15 mouse cellular contexts compared by ENCODE assay signal in genomic region chr16:74234393-74235059, GRCm38 (mm10).
DNase-seq lines count a peak whose midpoint lies in the region; ATAC-seq and TF ChIP-seq lines count a peak whose summit lies in the region.
"Had no signal": no experiment of that assay in that cellular context is flagged by ENCODE, and none has a peak within 500 bp of the region (broad histone marks: within the 10 kb centered on the region; RNA-seq: fewer than 3 reads in every experiment).

No protein-coding gene starts in this region.

- H3K27ac ChIP-seq in hindbrain, embryonic 11.5 days (ENCODE audit: low read depth, low read length), result no peak overlapping the region
- no peak overlapping the region for H3K27ac ChIP-seq in hindbrain, embryonic 10.5 days
- H3K27ac ChIP-seq in forebrain, embryonic 15.5 days (replicated peaks), result peak overlapping the region; percentile 70
- 0 out of 2 replicates have a peak overlapping the region, but pooled peaks have one; percentile 8 for H3K27ac ChIP-seq in hindbrain, postnatal 0 days
- 0 out of 2 replicates have a peak overlapping the region, but pooled peaks have one; percentile 3 for H3K27ac ChIP-seq in neural tube, embryonic 15.5 days (replicated peaks)
- H3K27ac ChIP-seq in limb, embryonic 10.5 days, result no peak overlapping the region
- H3K27ac ChIP-seq in kidney, embryonic 15.5 days, result no peak overlapping the region
- H3K27ac ChIP-seq: embryonic facial prominence, embryonic 12.5 days; heart, embryonic 15.5 days had no signal

- no peaks in the 10 kb centered on the region for H3K27me3 ChIP-seq in hindbrain, embryonic 11.5 days (ENCODE audit: control insufficient read depth, insufficient read depth, low read length)
- H3K27me3 ChIP-seq in hindbrain, embryonic 10.5 days (ENCODE audit: insufficient read depth, poor library complexity, severe bottlenecking), result no peaks in the 10 kb centered on the region
- no peaks in the 10 kb centered on the region for H3K27me3 ChIP-seq in forebrain, embryonic 15.5 days
- H3K27me3 ChIP-seq in hindbrain, postnatal 0 days (ENCODE audit: insufficient read depth, low read length), result no peaks in the 10 kb centered on the region
- H3K27me3 ChIP-seq in neural tube, embryonic 15.5 days (replicated peaks), result no peaks in the 10 kb centered on the region
- no peaks in the 10 kb centered on the region for H3K27me3 ChIP-seq in limb, embryonic 10.5 days (ENCODE audit: low read depth, poor library complexity, severe bottlenecking)
- no peaks in the 10 kb centered on the region for H3K27me3 ChIP-seq in kidney, embryonic 15.5 days
- H3K27me3 ChIP-seq: embryonic facial prominence, embryonic 12.5 days; heart, embryonic 15.5 days had no signal

- H3K36me3 ChIP-seq in hindbrain, embryonic 11.5 days (ENCODE audit: control insufficient read depth, insufficient read depth, low read length), result no peaks in the 10 kb centered on the region
- no peaks in the 10 kb centered on the region for H3K36me3 ChIP-seq in hindbrain, embryonic 10.5 days
- H3K36me3 ChIP-seq in forebrain, embryonic 15.5 days, result no peaks in the 10 kb centered on the region
- H3K36me3 ChIP-seq in hindbrain, postnatal 0 days (ENCODE audit: insufficient read depth, low read length), result no peaks in the 10 kb centered on the region
- H3K36me3 ChIP-seq in neural tube, embryonic 15.5 days, result no peaks in the 10 kb centered on the region
- 0 out of 2 replicates have a peak, but pooled peaks cover 2% of the 10 kb centered on the region for H3K36me3 ChIP-seq in limb, embryonic 10.5 days
- no peaks in the 10 kb centered on the region for H3K36me3 ChIP-seq in kidney, embryonic 15.5 days
- H3K36me3 ChIP-seq: embryonic facial prominence, embryonic 12.5 days; heart, embryonic 15.5 days had no signal

- no peaks in the 10 kb centered on the region for H3K9me3 ChIP-seq in hindbrain, embryonic 11.5 days (ENCODE audit: control insufficient read depth, low read length)
- no peaks in the 10 kb centered on the region for H3K9me3 ChIP-seq in hindbrain, embryonic 10.5 days
- H3K9me3 ChIP-seq in forebrain, embryonic 15.5 days, result no peaks in the 10 kb centered on the region
- H3K9me3 ChIP-seq in hindbrain, postnatal 0 days (ENCODE audit: low read length), result no peaks in the 10 kb centered on the region
- no peaks in the 10 kb centered on the region for H3K9me3 ChIP-seq in neural tube, embryonic 15.5 days (replicated peaks)
- H3K9me3 ChIP-seq in limb, embryonic 10.5 days (replicated peaks), result no peaks in the 10 kb centered on the region
- no peaks in the 10 kb centered on the region for H3K9me3 ChIP-seq in kidney, embryonic 15.5 days (replicated peaks)
- H3K9me3 ChIP-seq: embryonic facial prominence, embryonic 12.5 days; heart, embryonic 15.5 days had no signal

- H3K4me2 ChIP-seq in hindbrain, embryonic 11.5 days (replicated peaks; ENCODE audit: low read depth, low read length), result no peak overlapping the region
- no peak overlapping the region for H3K4me2 ChIP-seq in forebrain, embryonic 15.5 days (replicated peaks)
- no peak overlapping the region for H3K4me2 ChIP-seq in hindbrain, postnatal 0 days (ENCODE audit: low read depth, low read length)
- H3K4me2 ChIP-seq in neural tube, embryonic 15.5 days, result no peak overlapping the region
- H3K4me2 ChIP-seq in kidney, embryonic 15.5 days, result no peak overlapping the region
- H3K4me2 ChIP-seq: embryonic facial prominence, embryonic 12.5 days; heart, embryonic 15.5 days had no signal

- H3K9ac ChIP-seq in hindbrain, embryonic 11.5 days (ENCODE audit: low read depth, low read length), result no peak overlapping the region
- no peak overlapping the region for H3K9ac ChIP-seq in forebrain, embryonic 15.5 days (replicated peaks)
- no peak overlapping the region for H3K9ac ChIP-seq in hindbrain, postnatal 0 days (replicated peaks; ENCODE audit: low read length)
- H3K9ac ChIP-seq in neural tube, embryonic 15.5 days (replicated peaks), result no peak overlapping the region
- H3K9ac ChIP-seq in kidney, embryonic 15.5 days, result no peak overlapping the region
- H3K9ac ChIP-seq: embryonic facial prominence, embryonic 12.5 days; heart, embryonic 15.5 days had no signal

- no peaks in the 10 kb centered on the region for H3K4me1 ChIP-seq in hindbrain, embryonic 11.5 days (replicated peaks; ENCODE audit: control insufficient read depth, insufficient read depth, low read length)
- H3K4me1 ChIP-seq in hindbrain, embryonic 10.5 days (replicated peaks), result 0 out of 2 replicates have a peak, but pooled peaks cover 3% of the 10 kb centered on the region
- H3K4me1 ChIP-seq in forebrain, embryonic 15.5 days, result peaks cover 18% of the 10 kb centered on the region
- no peaks in the 10 kb centered on the region for H3K4me1 ChIP-seq in hindbrain, postnatal 0 days (ENCODE audit: insufficient read depth, low read length)
- H3K4me1 ChIP-seq in neural tube, embryonic 15.5 days, result 0 out of 2 replicates have a peak, but pooled peaks cover 9% of the 10 kb centered on the region
- peaks cover 5% of the 10 kb centered on the region; the same call in 1 of the 2 replicates for H3K4me1 ChIP-seq in limb, embryonic 10.5 days
- no peaks in the 10 kb centered on the region for H3K4me1 ChIP-seq in kidney, embryonic 15.5 days
- H3K4me1 ChIP-seq: embryonic facial prominence, embryonic 12.5 days; heart, embryonic 15.5 days had no signal

- no peak overlapping the region for H3K4me3 ChIP-seq in hindbrain, embryonic 11.5 days (ENCODE audit: low read depth, low read length)
- no peak overlapping the region for H3K4me3 ChIP-seq in hindbrain, embryonic 10.5 days
- no peak overlapping the region for H3K4me3 ChIP-seq in forebrain, embryonic 15.5 days
- H3K4me3 ChIP-seq in hindbrain, postnatal 0 days (ENCODE audit: low read length), result no peak overlapping the region
- no peak overlapping the region for H3K4me3 ChIP-seq in neural tube, embryonic 15.5 days (replicated peaks)
- H3K4me3 ChIP-seq in limb, embryonic 10.5 days, result no peak overlapping the region
- no peak overlapping the region for H3K4me3 ChIP-seq in kidney, embryonic 15.5 days (replicated peaks)
- H3K4me3 ChIP-seq: embryonic facial prominence, embryonic 12.5 days; heart, embryonic 15.5 days had no signal

- TF ChIP-seq CTCF in hindbrain, postnatal 0 days (IDR thresholded peaks at IDR 0.05; ENCODE audit: low read depth), result no peak

- intact Hi-C loops in gastrocnemius, postnatal 14 days (cut with DNase I; ENCODE audit: low total_unique reads), result no loop called here

- peak; percentile 19 for DNase-seq in hindbrain, embryonic 11.5 days (ENCODE audit: low spot score)
- no peak for DNase-seq in hindbrain, embryonic 10.5 days (ENCODE audit: low spot score)
- DNase-seq in hindbrain, postnatal 0 days (ENCODE audit: low spot score), result peak; percentile 9
- no peak for DNase-seq in limb, embryonic 10.5 days (ENCODE audit: low spot score)
- DNase-seq in gastrocnemius, postnatal 14 days, result no peak
- DNase-seq: adrenal gland, adult 8-10 months; cerebellum, adult 18-20 months; kidney, adult 18-20 months; spleen, adult 18-20 months; thymus, adult 18-20 months had no signal

- 64% methylated on average over 6 of the region's 6 CpGs for WGBS in hindbrain, embryonic 11.5 days
- WGBS in hindbrain, embryonic 10.5 days, result 71% methylated on average over 6 of the region's 6 CpGs
- WGBS in forebrain, embryonic 15.5 days, result 35% methylated on average over 6 of the region's 6 CpGs
- WGBS in hindbrain, postnatal 0 days, result 52% methylated on average over 6 of the region's 6 CpGs
- WGBS in neural tube, embryonic 15.5 days, result 45% methylated on average over 6 of the region's 6 CpGs
- 79% methylated on average over 6 of the region's 6 CpGs for WGBS in limb, embryonic 10.5 days
- WGBS in kidney, embryonic 15.5 days, result 85% methylated on average over 6 of the region's 6 CpGs

- ATAC-seq in hindbrain, embryonic 11.5 days (ENCODE audit: low FRiP score), result peak; percentile 77
- ATAC-seq in forebrain, embryonic 15.5 days (replicated peaks), result peak; percentile 76
- ATAC-seq in hindbrain, postnatal 0 days, result peak; percentile 40; the same call in 1 of the 2 replicates
- peak; percentile 54 for ATAC-seq in neural tube, embryonic 15.5 days (ENCODE audit: low FRiP score)
- no peak for ATAC-seq in kidney, embryonic 15.5 days (replicated peaks; ENCODE audit: low FRiP score)

Comparison
In these comparisons a context has a peak if more than half of its experiments do, and no peak if none do; other contexts are left out.
1. DNase-seq: peak in hindbrain, embryonic 11.5 days (single experiment) and hindbrain, postnatal 0 days (single experiment); none in hindbrain, embryonic 10.5 days (single experiment), limb, embryonic 10.5 days (single experiment) and gastrocnemius, postnatal 14 days (single experiment).
2. H3K27ac ChIP-seq: peak in forebrain, embryonic 15.5 days (single experiment), hindbrain, postnatal 0 days (single experiment) and neural tube, embryonic 15.5 days (single experiment); none in hindbrain, embryonic 11.5 days (single experiment), hindbrain, embryonic 10.5 days (single experiment), limb, embryonic 10.5 days (single experiment) and kidney, embryonic 15.5 days (single experiment).